Mouse (Mus musculus): ENCODE data around the gene Rhox2a.
"Not testable (repeated sequence)": the region's sequence is repeated elsewhere in the genome, so short reads cannot be mapped to it uniquely, and the experiment has no call there.

Rhox2a gene

GRCm38 (mm10) chrX:37244676-37245075, at the start of gene Rhox2a:
Gene Rhox2a, plus strand, starts transcription at chrX:37244976.
- not testable (repeated sequence) for DNase-seq (ENCODE audit: low read depth, low spot score)

GRCm38 (mm10) chrX:37198676-37199075, 46.1 kb upstream of the Rhox2a start:
- DNase-seq (ENCODE audit: low read depth, low spot score): peak; percentile 51

GRCm38 (mm10) chrX:37210941-37211340, 33.8 kb upstream of the Rhox2a start, which contains the start of gene Gm9:
Gene Gm9, minus strand, starts transcription at chrX:37211041.
- no peak for DNase-seq (ENCODE audit: low read depth, low spot score)

- DNase-seq (ENCODE audit: low read depth, low spot score): not testable (repeated sequence)
Observed at GRCm38 (mm10) chrX:37222158-37222557, 22.6 kb upstream of the Rhox2a start, which contains the start of gene Rhox1. Gene Rhox1, minus strand, starts transcription at chrX:37222258.

- not testable (repeated sequence) for DNase-seq (ENCODE audit: low read depth, low spot score)
Observed at GRCm38 (mm10) chrX:37249619-37250018, 4.8 kb downstream of the Rhox2a start, which contains the start of gene Rhox3a. Gene Rhox3a, plus strand, starts transcription at chrX:37249919.

GRCm38 (mm10) chrX:37265038-37265437, 20.3 kb downstream of the Rhox2a start, which contains the start of gene Rhox4a:
Gene Rhox4a, plus strand, starts transcription at chrX:37265338.
- DNase-seq (ENCODE audit: low read depth, low spot score): not testable (repeated sequence)

Data from ES-CJ7 (cell line).